Mouse (Mus musculus) stomach, postnatal 0 days (tissue): ENCODE results near the gene Cdk5rap3.

Experiments
- CTCF ChIP-seq: IDR thresholded peaks from 2 replicates; pipeline ENCODE4 v1.5.1; 2016; ENCODE audit warnings: antibody characterized with exemption, low read depth, mild to moderate bottlenecking, moderate library complexity
- EP300 ChIP-seq: optimal IDR thresholded peaks from 2 replicates; pipeline ENCODE3; 2016; ENCODE audit warnings: antibody characterized with exemption

DNA sequence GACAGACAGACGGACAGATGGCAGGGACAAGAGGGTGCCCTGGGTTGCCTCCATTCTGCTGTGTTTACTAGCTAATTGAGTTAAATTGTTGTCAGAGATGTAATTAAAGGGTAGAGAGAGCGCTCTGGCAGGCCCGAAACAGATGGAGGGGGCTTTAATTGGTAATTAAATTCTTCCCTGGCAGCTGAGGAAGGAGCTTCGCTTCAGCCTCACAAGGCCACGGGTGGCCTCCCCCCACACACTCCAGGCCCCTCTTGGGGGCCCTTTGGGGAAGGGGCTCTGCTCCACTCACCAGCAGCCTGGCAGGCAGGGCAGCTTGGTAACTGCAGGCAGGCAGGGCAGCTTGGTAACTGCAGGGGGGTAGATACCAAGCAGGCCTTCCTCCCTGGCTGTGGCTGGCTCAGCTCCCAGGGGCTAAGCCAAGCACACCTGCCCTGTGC, 30.4 kb downstream of the Cdk5rap3 start:
- TF ChIP-seq EP300 (no peak), CTCF (no peak)
